ENCODE assay signal across 10 mouse cellular contexts in genomic region chr5:117304947-117305346, GRCm38 (mm10). TPM values are rescaled to one million over a fixed set of nuclear protein-coding genes. Genes with fewer than 3 reads are reported as not detected.
A peak's percentile ranks its signal among the peaks of the same experiment; 100 is the strongest.
DNase-seq lines count a peak whose midpoint lies in the region; ATAC-seq lines count a peak whose summit lies in the region.
"Had no signal": no experiment of that assay in that cellular context is flagged by ENCODE, and none has a peak within 500 bp of the region (broad histone marks: within the 10 kb centered on the region; RNA-seq: fewer than 3 reads in every experiment).

No protein-coding gene starts in this region.

- no peaks in the 10 kb centered on the region for H3K27me3 ChIP-seq in midbrain, embryonic 10.5 days (ENCODE audit: low read depth, poor library complexity, severe bottlenecking)
- no peaks in the 10 kb centered on the region for H3K27me3 ChIP-seq in midbrain, embryonic 13.5 days
- no peaks in the 10 kb centered on the region for H3K27me3 ChIP-seq in kidney, embryonic 16.5 days (ENCODE audit: insufficient read depth, low read length)
- H3K27me3 ChIP-seq: neural tube, embryonic 13.5 days had no signal

- H3K36me3 ChIP-seq in midbrain, embryonic 10.5 days, result no peaks in the 10 kb centered on the region
- no peaks in the 10 kb centered on the region for H3K36me3 ChIP-seq in midbrain, embryonic 13.5 days
- H3K36me3 ChIP-seq in kidney, embryonic 16.5 days (ENCODE audit: insufficient read depth, low read length), result no peaks in the 10 kb centered on the region
- H3K36me3 ChIP-seq: neural tube, embryonic 13.5 days had no signal

- no peak overlapping the region for H3K4me2 ChIP-seq in midbrain, embryonic 13.5 days (replicated peaks)
- H3K4me2 ChIP-seq in kidney, embryonic 16.5 days (replicated peaks; ENCODE audit: low read depth, low read length), result no peak overlapping the region
- H3K4me2 ChIP-seq: neural tube, embryonic 13.5 days had no signal

- no peak overlapping the region for H3K4me3 ChIP-seq in midbrain, embryonic 10.5 days
- no peak overlapping the region for H3K4me3 ChIP-seq in midbrain, embryonic 13.5 days (replicated peaks)
- no peak overlapping the region for H3K4me3 ChIP-seq in kidney, embryonic 16.5 days (ENCODE audit: low read length)
- H3K4me3 ChIP-seq: erythroblast, embryonic 14.5 days; neural tube, embryonic 13.5 days had no signal

- H3K27ac ChIP-seq in midbrain, embryonic 10.5 days (replicated peaks), result no peak overlapping the region
- no peak overlapping the region for H3K27ac ChIP-seq in midbrain, embryonic 13.5 days
- no peak overlapping the region for H3K27ac ChIP-seq in kidney, embryonic 16.5 days (ENCODE audit: low read length)
- H3K27ac ChIP-seq: neural tube, embryonic 13.5 days had no signal

- 79% methylated on average over 7 of the region's 7 CpGs for WGBS in midbrain, embryonic 10.5 days
- WGBS in midbrain, embryonic 13.5 days, result 75% methylated on average over 7 of the region's 7 CpGs
- 59% methylated on average over 7 of the region's 7 CpGs for WGBS in kidney, embryonic 16.5 days

- no peak for ATAC-seq in midbrain, embryonic 13.5 days
- peak; percentile 52; the same call in 1 of the 2 replicates for ATAC-seq in erythroid progenitor cell, adult 5-6 weeks (replicated peaks; ENCODE audit: low FRiP score, poor library complexity, severe bottlenecking)
- ATAC-seq in kidney, embryonic 16.5 days (ENCODE audit: low FRiP score, low TSS enrichment), result peak; percentile 12; the same call in 1 of the 2 replicates

- H3K9ac ChIP-seq in midbrain, embryonic 13.5 days (replicated peaks), result no peak overlapping the region
- H3K9ac ChIP-seq in kidney, embryonic 16.5 days (replicated peaks; ENCODE audit: low read length), result no peak overlapping the region
- H3K9ac ChIP-seq: neural tube, embryonic 13.5 days had no signal

- 0 out of 2 replicates have a peak, but pooled peaks cover 4% of the 10 kb centered on the region for H3K9me3 ChIP-seq in midbrain, embryonic 10.5 days (replicated peaks)
- H3K9me3 ChIP-seq in midbrain, embryonic 13.5 days, result peaks cover 4% of the 10 kb centered on the region
- H3K9me3 ChIP-seq in kidney, embryonic 16.5 days (ENCODE audit: low read length), result no peaks in the 10 kb centered on the region
- H3K9me3 ChIP-seq: neural tube, embryonic 13.5 days had no signal

- H3K4me1 ChIP-seq in midbrain, embryonic 10.5 days, result peaks cover 13% of the 10 kb centered on the region
- no peaks in the 10 kb centered on the region; the same call in 1 of the 2 replicates for H3K4me1 ChIP-seq in midbrain, embryonic 13.5 days (replicated peaks)
- H3K4me1 ChIP-seq in kidney, embryonic 16.5 days (ENCODE audit: insufficient read depth, low read length), result no peaks in the 10 kb centered on the region
- H3K4me1 ChIP-seq: neural tube, embryonic 13.5 days had no signal

- DNase-seq in midbrain, embryonic 10.5 days (ENCODE audit: low spot score), result peak; percentile 49
- peak; percentile 89 for DNase-seq in brain, adult 2 months (ENCODE audit: low read depth, low spot score)
- peak; percentile 69 to 70 for DNase-seq in lung, adult 18-20 months
- peak; percentile 57 for DNase-seq in right cerebral cortex, adult 18-20 months
- peak; percentile 90 for DNase-seq in urinary bladder, postnatal 14 days (ENCODE audit: low spot score)

RNA-seq across cellular contexts. Expression of gene Vsig10, which starts 13.9 kb away (rescaled TPM):
- 2.7 and 4.0 TPM in 2 replicates for polyA plus RNA-seq in midbrain, embryonic 10.5 days (2016; fragmentation: Nextera tagmentation; extraction: Ambion mirVana)
- polyA plus RNA-seq in midbrain, embryonic 13.5 days (2015; fragmentation: Nextera tagmentation; extraction: Ambion mirVana), result 2.3 TPM in 2 replicates
- total RNA-seq in erythroid progenitor cell, adult 5-6 weeks (2015; ENCODE audit: low replicate concordance), result not detected in 2 replicates
- 0.98 TPM in 1 of 2 replicates, not detected in the other for total RNA-seq in erythroid progenitor cell, adult 5-6 weeks (2017; ENCODE audit: low replicate concordance)
- 14.6 and 17.1 TPM in 2 replicates for polyA plus RNA-seq in kidney, embryonic 16.5 days (2015; fragmentation: Nextera tagmentation; extraction: Ambion mirVana)
- polyA plus RNA-seq: erythroblast, embryonic 14.5 days had no signal

RNA-seq across cellular contexts. Expression of gene Pebp1, which starts 17.5 kb away (rescaled TPM):
- 946 and 962 TPM in 2 replicates for polyA plus RNA-seq in midbrain, embryonic 10.5 days (2016; fragmentation: Nextera tagmentation; extraction: Ambion mirVana)
- 1,014 and 1,066 TPM in 2 replicates for polyA plus RNA-seq in midbrain, embryonic 13.5 days (2015; fragmentation: Nextera tagmentation; extraction: Ambion mirVana)
- 31.4 and 46.9 TPM in 2 replicates for total RNA-seq in erythroid progenitor cell, adult 5-6 weeks (2015; ENCODE audit: low replicate concordance)
- total RNA-seq in erythroid progenitor cell, adult 5-6 weeks (2017; ENCODE audit: low replicate concordance), result 11.6 and 17.5 TPM in 2 replicates
- polyA plus RNA-seq in kidney, embryonic 16.5 days (2015; fragmentation: Nextera tagmentation; extraction: Ambion mirVana), result 841 and 885 TPM in 2 replicates

RNA-seq across cellular contexts. Expression of gene Wsb2, which starts 52.2 kb away (rescaled TPM):
- polyA plus RNA-seq in midbrain, embryonic 10.5 days (2016; fragmentation: Nextera tagmentation; extraction: Ambion mirVana), result 48.4 and 61.6 TPM in 2 replicates
- 138 and 159 TPM in 2 replicates for polyA plus RNA-seq in midbrain, embryonic 13.5 days (2015; fragmentation: Nextera tagmentation; extraction: Ambion mirVana)
- total RNA-seq in erythroid progenitor cell, adult 5-6 weeks (2015; ENCODE audit: low replicate concordance), result 6.1 and 13.4 TPM in 2 replicates
- total RNA-seq in erythroid progenitor cell, adult 5-6 weeks (2017; ENCODE audit: low replicate concordance), result 3.8 and 7.7 TPM in 2 replicates
- 45.7 and 69.7 TPM in 2 replicates for polyA plus RNA-seq in kidney, embryonic 16.5 days (2015; fragmentation: Nextera tagmentation; extraction: Ambion mirVana)
